ENCODE assay signal across 9 mouse cellular contexts in genomic region chr5:122285767-122286150, GRCm38 (mm10). TPM values are rescaled to one million over a fixed set of nuclear protein-coding genes. Genes with fewer than 3 reads are reported as not detected.
DNase-seq lines count a peak whose midpoint lies in the region; ATAC-seq and TF ChIP-seq lines count a peak whose summit lies in the region.
"Had no signal": no experiment of that assay in that cellular context is flagged by ENCODE, and none has a peak within 500 bp of the region (broad histone marks: within the 10 kb centered on the region; RNA-seq: fewer than 3 reads in every experiment).

No protein-coding gene starts in this region.

- no peaks in the 10 kb centered on the region for H3K36me3 ChIP-seq in liver, adult 2 months (ENCODE audit: control insufficient read depth, insufficient read depth, low read length)
- H3K36me3 ChIP-seq in embryonic facial prominence, embryonic 14.5 days (ENCODE audit: control insufficient read depth, insufficient read depth, low read length), result 0 out of 2 replicates have a peak, but pooled peaks cover 14% of the 10 kb centered on the region
- H3K36me3 ChIP-seq in intestine, embryonic 16.5 days (ENCODE audit: control insufficient read depth, insufficient read depth, low read length), result no peaks in the 10 kb centered on the region
- H3K36me3 ChIP-seq in neural tube, embryonic 12.5 days, result peaks cover 14% of the 10 kb centered on the region

- H3K27ac ChIP-seq in liver, adult 2 months (replicated peaks; ENCODE audit: insufficient read depth, low read depth, low read length), result peak overlapping the region; percentile 64; the same call in 1 of the 2 replicates
- H3K27ac ChIP-seq in embryonic facial prominence, embryonic 14.5 days (replicated peaks; ENCODE audit: low read depth, low read length), result no peak overlapping the region
- H3K27ac ChIP-seq in intestine, embryonic 16.5 days (ENCODE audit: low read length), result no peak overlapping the region; the same call in 1 of the 2 replicates
- H3K27ac ChIP-seq in neural tube, embryonic 12.5 days, result no peak overlapping the region

- 0 out of 2 replicates have a peak, but pooled peaks cover 4% of the 10 kb centered on the region for H3K9me3 ChIP-seq in embryonic facial prominence, embryonic 14.5 days (ENCODE audit: control insufficient read depth, low read length)
- H3K9me3 ChIP-seq in intestine, embryonic 16.5 days (ENCODE audit: control insufficient read depth, low read length), result no peaks in the 10 kb centered on the region
- H3K9me3 ChIP-seq in neural tube, embryonic 12.5 days, result no peaks in the 10 kb centered on the region

- peak; percentile 66 for DNase-seq in liver, adult 2 months (ENCODE audit: extremely low read depth, low read depth, low spot score)
- no peak for DNase-seq in liver
- DNase-seq in embryonic facial prominence, embryonic 14.5 days (ENCODE audit: low spot score), result no peak
- DNase-seq in adrenal gland, postnatal 4 days (ENCODE audit: low spot score in 2 of 2), result no peak
- DNase-seq in frontal cortex, postnatal 25 days (ENCODE audit: low spot score in 2 of 2), result no peak
- no peak for DNase-seq in left cerebral cortex, postnatal 36 days (ENCODE audit: low spot score in 2 of 2)
- DNase-seq: layer of hippocampus, adult 9-11 months had no signal

- peaks cover 15% of the 10 kb centered on the region for H3K4me1 ChIP-seq in liver, adult 2 months (ENCODE audit: control insufficient read depth, insufficient read depth, low read length)
- H3K4me1 ChIP-seq in embryonic facial prominence, embryonic 14.5 days (ENCODE audit: control insufficient read depth, insufficient read depth, low read length), result peaks cover 14% of the 10 kb centered on the region
- H3K4me1 ChIP-seq in intestine, embryonic 16.5 days (ENCODE audit: control insufficient read depth, insufficient read depth, low read length), result peaks cover 9% of the 10 kb centered on the region
- H3K4me1 ChIP-seq in neural tube, embryonic 12.5 days, result peaks cover 13% of the 10 kb centered on the region

- WGBS in liver, adult 2 months, result 18% methylated on average over 7 of the region's 7 CpGs
- 60% methylated on average over 7 of the region's 7 CpGs for WGBS in embryonic facial prominence, embryonic 14.5 days
- WGBS in intestine, embryonic 16.5 days, result 54% methylated on average over 7 of the region's 7 CpGs
- 59% methylated on average over 7 of the region's 7 CpGs for WGBS in neural tube, embryonic 12.5 days

- TF ChIP-seq POLR2A in liver, adult 2 months (IDR thresholded peaks at IDR 0.05; ENCODE audit: extremely low read depth, insufficient read depth, low read length), result no peak

- H3K79me2 ChIP-seq in liver, adult 2 months (ENCODE audit: control insufficient read depth, insufficient read depth, low read length), result peaks cover 30% of the 10 kb centered on the region

- peak overlapping the region; percentile 99 for H3K4me2 ChIP-seq in embryonic facial prominence, embryonic 14.5 days (ENCODE audit: low read depth, low read length)
- H3K4me2 ChIP-seq in intestine, embryonic 16.5 days (ENCODE audit: low read depth, low read length), result peak overlapping the region; percentile 88
- H3K4me2 ChIP-seq in neural tube, embryonic 12.5 days (replicated peaks), result peak overlapping the region; percentile 78

- ATAC-seq in embryonic facial prominence, embryonic 14.5 days (ENCODE audit: low read depth), result no peak
- no peak for ATAC-seq in intestine, embryonic 16.5 days
- no peak for ATAC-seq in neural tube, embryonic 12.5 days (ENCODE audit: low FRiP score, low read depth)

- peak overlapping the region; percentile 93 for H3K4me3 ChIP-seq in liver, adult 2 months (ENCODE audit: insufficient read depth, low read depth, low read length)
- H3K4me3 ChIP-seq in embryonic facial prominence, embryonic 14.5 days (ENCODE audit: low read depth, low read length), result peak overlapping the region; percentile 97
- peak overlapping the region; percentile 93 for H3K4me3 ChIP-seq in intestine, embryonic 16.5 days (ENCODE audit: low read length)
- H3K4me3 ChIP-seq in neural tube, embryonic 12.5 days, result peak overlapping the region; percentile 97; the same call in 1 of the 2 replicates

- intact Hi-C loops in left cerebral cortex, postnatal 36 days (cut with DNase I), result no loop called here

- no peaks in the 10 kb centered on the region for H3K27me3 ChIP-seq in liver, adult 2 months (ENCODE audit: control insufficient read depth, insufficient read depth, low read length)
- H3K27me3 ChIP-seq in embryonic facial prominence, embryonic 14.5 days (replicated peaks; ENCODE audit: control insufficient read depth, insufficient read depth, low read length), result no peaks in the 10 kb centered on the region
- H3K27me3 ChIP-seq in intestine, embryonic 16.5 days (replicated peaks; ENCODE audit: control insufficient read depth, insufficient read depth, low read length), result no peaks in the 10 kb centered on the region
- H3K27me3 ChIP-seq in neural tube, embryonic 12.5 days (replicated peaks), result no peaks in the 10 kb centered on the region; the same call in 1 of the 2 replicates

- no peak for TF ChIP-seq CTCF in liver, adult 2 months (IDR thresholded peaks at IDR 0.05; ENCODE audit: low read depth, low read length)

- peak overlapping the region; percentile 100; the same call in 1 of the 2 replicates for H3K9ac ChIP-seq in liver, adult 2 months (ENCODE audit: low read depth, low read length)
- H3K9ac ChIP-seq in embryonic facial prominence, embryonic 14.5 days (ENCODE audit: low read depth, low read length), result peak overlapping the region; percentile 88; the same call in 1 of the 2 replicates
- H3K9ac ChIP-seq in intestine, embryonic 16.5 days (ENCODE audit: low read depth, low read length), result peak overlapping the region; percentile 95
- H3K9ac ChIP-seq in neural tube, embryonic 12.5 days, result no peak overlapping the region

RNA-seq across cellular contexts. Expression of gene Pptc7, which starts 1.6 kb away (rescaled TPM):
- total RNA-seq in liver, adult 2 months (2014; rRNA removed), result 16.3 and 17.6 TPM in 2 replicates
- 8.7 and 9.5 TPM in 2 replicates for polyA plus RNA-seq in liver, adult 2 months (2012; rRNA removed)
- 7.9 and 8.1 TPM in 2 replicates for polyA plus RNA-seq in embryonic facial prominence, embryonic 14.5 days (2014; fragmentation: Nextera tagmentation; extraction: Ambion mirVana)
- polyA plus RNA-seq in intestine, embryonic 16.5 days (2015; fragmentation: Nextera tagmentation; extraction: Ambion mirVana), result 6.8 and 9.9 TPM in 2 replicates
- 10.5 and 10.7 TPM in 2 replicates for polyA plus RNA-seq in neural tube, embryonic 12.5 days (2016; fragmentation: Nextera tagmentation; extraction: Ambion mirVana)
- total RNA-seq in adrenal gland, postnatal 4 days (2021), result 10 to 100 TPM; 33.1 to 36.7 TPM
- 10 to 100 TPM; 39.1 to 42.7 TPM for total RNA-seq in left cerebral cortex, postnatal 36 days (2021)

RNA-seq across cellular contexts. Expression of gene Tctn1, which starts 21.5 kb away (rescaled TPM):
- 1.6 and 1.9 TPM in 2 replicates for total RNA-seq in liver, adult 2 months (2014; rRNA removed)
- polyA plus RNA-seq in liver, adult 2 months (2012; rRNA removed), result 3.5 and 5.9 TPM in 2 replicates
- 5.1 and 7.3 TPM in 2 replicates for polyA plus RNA-seq in embryonic facial prominence, embryonic 14.5 days (2014; fragmentation: Nextera tagmentation; extraction: Ambion mirVana)
- 3.2 and 3.5 TPM in 2 replicates for polyA plus RNA-seq in intestine, embryonic 16.5 days (2015; fragmentation: Nextera tagmentation; extraction: Ambion mirVana)
- 4.6 and 4.9 TPM in 2 replicates for polyA plus RNA-seq in neural tube, embryonic 12.5 days (2016; fragmentation: Nextera tagmentation; extraction: Ambion mirVana)
- total RNA-seq in adrenal gland, postnatal 4 days (2021), result 10 to 100 TPM; 23.4 to 24.3 TPM
- total RNA-seq in left cerebral cortex, postnatal 36 days (2021), result 10 to 100 TPM; 12.2 to 14.5 TPM
